Mouse (Mus musculus) heart, postnatal 14 days (tissue): ENCODE measurements around the gene Olfr945. TPM values are rescaled to one million over a fixed set of nuclear protein-coding genes. Genes with fewer than 3 reads are reported as not detected.

ENCODE experiments used
- DNase-seq, 2 experiments: peaks; one replicate each; pipeline ENCODE4 v3.0.0; 2021 to 2022
- intact Hi-C: fragments of 180-260 bp; cut with DNase I; formaldehyde crosslinking; loops from one replicate; pipeline ENCODE4 v1.15.1; 2025
- long read RNA-seq, 2 experiments: library from polyadenylated mRNA; stranded (forward); transcript quantifications; one replicate each; pipeline ENCODE4 v2.0.0; 2021
- total RNA-seq, 2 experiments: library from RNA; stranded (reverse); gene quantifications; 2 replicates each; pipeline ENCODE4 v1.2.3; 2021

Olfr945 gene
- total RNA-seq, result not detected
- long read RNA-seq, experiment 1, result 0 reads
- long read RNA-seq, experiment 2, result 0 reads

- DNase-seq, result no peak
- intact Hi-C loops, result no loop called here
These were observed at the start of gene Olfr945 for GRCm38 (mm10) chr9:39276718-39277117. Olfr945 (minus strand) TSS chr9:39276818.

DNA sequence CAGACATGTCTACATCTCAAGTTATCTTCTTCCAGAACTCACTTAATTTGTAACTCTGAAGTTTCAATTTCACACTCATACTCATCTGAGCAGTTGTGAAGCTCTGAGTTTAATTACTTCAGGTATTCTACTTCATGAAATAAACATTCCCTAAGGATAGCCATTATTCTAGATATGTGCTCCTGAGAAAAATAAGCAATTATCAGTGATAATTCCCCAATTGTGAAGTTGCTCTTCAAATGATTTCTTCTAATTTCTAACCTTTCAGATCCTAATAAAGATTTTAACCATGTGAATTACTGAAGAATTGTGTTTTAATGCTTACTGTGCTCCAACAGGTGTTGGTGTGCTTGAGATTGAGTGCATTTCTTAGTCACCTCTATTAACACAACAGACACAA is 49.3 kb upstream of the Olfr945 start, which contains the start of gene Olfr948:
Gene Olfr948 (minus strand): TSS at position 101 of the 400 bp plus-strand sequence.
- DNase-seq, result no peak
- intact Hi-C loops, result no loop called here

- no peak for DNase-seq
- intact Hi-C loops, result no loop called here
These were observed 10.5 kb upstream of the Olfr945 start for GRCm38 (mm10) chr9:39287136-39287535.

GRCm38 (mm10) chr9:39249894-39250293 is 26.7 kb downstream of the Olfr945 start, which contains the start of gene Olfr1537:
Olfr1537 (minus strand) TSS chr9:39249994.
- intact Hi-C loops, result no loop called here
- DNase-seq, result no peak

Other genes with a start within 250 kb of the Olfr945 start
- not detected for gene Olfr937, start 211.9 kb downstream of the Olfr945 start, total RNA-seq
- gene Olfr938, start 197.9 kb downstream of the Olfr945 start, total RNA-seq, result not detected
- not detected for gene Olfr27, start 148.7 kb downstream of the Olfr945 start, total RNA-seq
- not detected for gene Olfr943, start 110.5 kb downstream of the Olfr945 start, total RNA-seq
- gene Olfr944, start 74.9 kb downstream of the Olfr945 start, total RNA-seq, result not detected
- gene Olfr1537, start 26.8 kb downstream of the Olfr945 start, total RNA-seq, result not detected
- not detected for gene Olfr948, start 49.2 kb upstream of the Olfr945 start, total RNA-seq
- gene Olfr951, start 110.6 kb upstream of the Olfr945 start, total RNA-seq, result not detected
- not detected for gene Olfr952, start 150.3 kb upstream of the Olfr945 start, total RNA-seq
- gene Olfr954, start 179.9 kb upstream of the Olfr945 start, total RNA-seq, result not detected
- not detected for gene Olfr955, start 195.1 kb upstream of the Olfr945 start, total RNA-seq
- gene Olfr44, start 217.2 kb upstream of the Olfr945 start, total RNA-seq, result not detected
- gene Olfr957, start 239.0 kb upstream of the Olfr945 start, total RNA-seq, result not detected